Mouse (Mus musculus) thymus, postnatal 36 days (tissue): ENCODE data around the gene Shkbp1.

Source experiments
- DNase-seq, 2 experiments: peaks; one replicate each; pipeline ENCODE4 v3.0.0; 2022; ENCODE audit warnings: mixed read lengths in 2 of 2

Gene Shkbp1

GRCm38 (mm10) chr7:27364379-27364778 is 8.6 kb upstream of the Shkbp1 start:
- no peak for DNase-seq

GRCm38 (mm10) chr7:27361283-27361946 is 5.6 kb upstream of the Shkbp1 start:
- DNase-seq, result peak; percentile 94 to 96

- DNase-seq, result no peak
Observed at GRCm38 (mm10) chr7:27360749-27361148, 4.9 kb upstream of the Shkbp1 start.

- DNase-seq, result no peak
Observed at GRCm38 (mm10) chr7:27359706-27360358, 4.0 kb upstream of the Shkbp1 start.

GRCm38 (mm10) chr7:27359162-27359561 is 3.3 kb upstream of the Shkbp1 start:
- DNase-seq, result no peak

GRCm38 (mm10) chr7:27357595-27357978 is 1.8 kb upstream of the Shkbp1 start:
- no peak for DNase-seq

GRCm38 (mm10) chr7:27356861-27357594 is 1.2 kb upstream of the Shkbp1 start, which contains the start of gene Gm20479:
TSS of gene Gm20479 (minus strand) at chr7:27357419.
- no peak for DNase-seq

GRCm38 (mm10) chr7:27356248-27356647 is 429 bp upstream of the Shkbp1 start:
- DNase-seq, result no peak

- no peak for DNase-seq
Observed at GRCm38 (mm10) chr7:27355261-27355660, 558 bp downstream of the Shkbp1 start.

- no peak for DNase-seq
Observed at GRCm38 (mm10) chr7:27354783-27355182, 1.0 kb downstream of the Shkbp1 start.

- DNase-seq, result no peak
Observed at GRCm38 (mm10) chr7:27354144-27354543, 1.7 kb downstream of the Shkbp1 start.

GRCm38 (mm10) chr7:27345444-27345843 is 10.4 kb downstream of the Shkbp1 start:
- no peak for DNase-seq

- no peak for DNase-seq
Observed at GRCm38 (mm10) chr7:27342595-27342994, 13.2 kb downstream of the Shkbp1 start.

- DNase-seq, result no peak
Observed at GRCm38 (mm10) chr7:27339519-27339918, 16.3 kb downstream of the Shkbp1 start.

- DNase-seq, result no peak
Observed at GRCm38 (mm10) chr7:27339114-27339513, 16.7 kb downstream of the Shkbp1 start.

GRCm38 (mm10) chr7:27337175-27337853 is 18.5 kb downstream of the Shkbp1 start, which contains the start of gene Ltbp4:
TSS of gene Ltbp4 (minus strand) at chr7:27337692.
- DNase-seq, result no peak

GRCm38 (mm10) chr7:27335928-27336823 is 19.6 kb downstream of the Shkbp1 start:
- DNase-seq, result peak; percentile 76 to 81

GRCm38 (mm10) chr7:27335011-27335720 is 20.7 kb downstream of the Shkbp1 start:
- no peak for DNase-seq

GRCm38 (mm10) chr7:27334405-27334911 is 21.4 kb downstream of the Shkbp1 start:
- DNase-seq, result no peak

- peak in 1 of 2 experiments; percentile 38 for DNase-seq
Observed at GRCm38 (mm10) chr7:27333316-27333941, 22.4 kb downstream of the Shkbp1 start.
